Mouse (Mus musculus) liver, embryonic 11.5 days (tissue): Measurements from ENCODE around the gene Pex12. TPM values are rescaled to one million over a fixed set of nuclear protein-coding genes. Genes with fewer than 3 reads are reported as not detected.
A peak's percentile ranks its signal among the peaks of the same experiment; 100 is the strongest.
"Not testable (repeated sequence)": the region's sequence is repeated elsewhere in the genome, so short reads cannot be mapped to it uniquely, and the experiment has no call there.

ENCODE experiments used
- ATAC-seq: fragments of 200-750 bp; cut with Nextera tagmentation; replicated peaks from 2 replicates; pipeline ENCODE4 v1.8.0; 2017; ENCODE audit warnings: moderate number of reproducible peaks, mild to moderate bottlenecking, moderate TSS enrichment, moderate library complexity; ENCODE audit not compliant: low FRiP score
- DNase-seq: peaks from one replicate; pipeline ENCODE4 v3.0.0-alpha.2; 2017; ENCODE audit warnings: low spot score
- H3K27ac ChIP-seq: fragments of 300-500 bp; sonication (generic); 2 replicates; pipeline ENCODE4 v1.5.1; 2014; ENCODE audit warnings: mild to moderate bottlenecking, low read depth, low read length, control low read depth
- H3K27me3 ChIP-seq: fragments of 300-500 bp; sonication (generic); replicated peaks from 2 replicates; pipeline ENCODE4 v1.6.1; 2014; ENCODE audit warnings: low read length, mixed read lengths; ENCODE audit not compliant: control insufficient read depth, insufficient read depth
- H3K36me3 ChIP-seq: fragments of 300-500 bp; sonication (generic); 2 replicates; pipeline ENCODE4 v1.6.1; 2014; ENCODE audit warnings: mild to moderate bottlenecking, low read length, moderate library complexity, mixed read lengths; ENCODE audit not compliant: control insufficient read depth, insufficient read depth
- H3K4me1 ChIP-seq: fragments of 300-500 bp; sonication (generic); replicated peaks from 2 replicates; pipeline ENCODE4 v1.6.1; 2014; ENCODE audit warnings: low read length, mixed read lengths; ENCODE audit not compliant: control insufficient read depth, insufficient read depth
- H3K4me2 ChIP-seq: fragments of 300-500 bp; sonication (generic); 2 replicates; pipeline ENCODE4 v1.6.1; 2014; ENCODE audit warnings: mild to moderate bottlenecking, control low read depth, moderate library complexity
- H3K4me3 ChIP-seq: fragments of 300-500 bp; sonication (generic); 2 replicates; pipeline ENCODE4 v1.5.1; 2014; ENCODE audit warnings: low read depth, low read length, control low read depth
- H3K9ac ChIP-seq: fragments of 300-500 bp; sonication (generic); 2 replicates; pipeline ENCODE4 v1.6.1; 2014; ENCODE audit warnings: low read depth, low read length, control low read depth
- H3K9me3 ChIP-seq: fragments of 300-500 bp; sonication (generic); 2 replicates; pipeline ENCODE4 v1.6.1; 2016; ENCODE audit warnings: low read length, inconsistent platforms, mixed read lengths; ENCODE audit not compliant: control insufficient read depth
- WGBS: fragments of 180-500 bp; shearing (Covaris S2); extraction: QIAGEN DNeasy Blood & Tissue Kit; methylation state at CpG from one replicate; pipeline ENCODE4 v1.1.7; 2014; 5-methylcytosine and 5-hydroxymethylcytosine counted together
- polyA plus RNA-seq: library from polyadenylated mRNA; unstranded; fragments of >200 nt; fragmentation: Nextera tagmentation; extraction: Ambion mirVana; gene quantifications from 2 replicates; pipeline ENCODE4 v1.2.1, GENCODE M21; 2014

Pex12 gene
- 12.4 and 13.7 TPM in 2 replicates for polyA plus RNA-seq

DNA sequence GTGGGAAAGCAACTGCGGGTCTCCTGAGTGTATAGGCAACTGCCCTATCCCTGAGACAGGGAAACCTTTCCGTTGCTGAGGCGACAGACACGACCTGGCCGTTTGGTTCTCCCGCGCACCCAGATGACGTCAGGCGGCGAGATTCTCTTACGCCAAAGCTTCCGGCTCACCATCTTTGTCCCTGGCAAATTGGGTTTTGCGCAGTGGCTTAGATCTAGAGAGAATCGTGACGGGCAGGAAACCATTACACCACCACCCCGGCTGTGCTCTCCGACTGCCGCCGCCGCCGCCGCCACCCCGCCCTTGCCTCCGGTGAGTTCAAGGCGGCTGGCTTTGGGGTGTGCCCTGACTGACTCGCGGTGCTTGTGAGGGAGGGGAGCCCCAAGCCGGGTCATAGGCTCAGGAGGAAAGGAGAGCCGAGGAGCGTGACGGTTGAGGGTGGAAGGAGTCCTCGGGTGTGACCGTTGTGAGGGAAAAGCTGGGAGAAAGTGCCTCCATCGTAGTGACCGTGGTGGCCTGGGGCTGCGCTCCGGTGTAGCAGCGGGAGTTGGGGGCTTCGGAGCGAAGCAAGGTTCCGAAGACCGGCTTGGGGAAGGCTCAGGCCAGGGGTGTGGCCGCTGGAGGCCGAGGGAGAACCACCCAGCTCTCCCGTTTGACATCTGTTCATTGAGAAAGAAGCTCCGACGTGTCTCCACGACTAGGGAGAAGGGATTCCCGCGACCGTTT is at the start of gene Pex12:
Pex12 (minus strand) TSS at position 61 of the 726 bp plus-strand sequence.
- under 1% methylated on average over 51 of the region's 51 CpGs for WGBS

GRCm38 (mm10) chr11:83341716-83342245 is 39.4 kb upstream of the Pex12 start:
- 85% methylated on average over 3 of the region's 3 CpGs for WGBS
- H3K27me3 ChIP-seq, result no peaks in the 10 kb centered on the region
- no peak overlapping the region for H3K9ac ChIP-seq
- no peak for DNase-seq
- no peaks in the 10 kb centered on the region for H3K4me1 ChIP-seq
- peaks cover 35% of the 10 kb centered on the region for H3K36me3 ChIP-seq
- no peak for ATAC-seq
- no peaks in the 10 kb centered on the region for H3K9me3 ChIP-seq
- no peak overlapping the region for H3K4me3 ChIP-seq
- H3K27ac ChIP-seq, result no peak overlapping the region
- H3K4me2 ChIP-seq, result no peak overlapping the region

More for the DNA sequence above, at the start of gene Pex12:
- DNase-seq (peak; percentile 94), ATAC-seq (peak; percentile 63)
- Histone ChIP-seq H3K36me3 (no peaks in the 10 kb centered on the region), H3K27me3 (no peaks in the 10 kb centered on the region), H3K4me3 (peak within 1 kb of the TSS; percentile 95), H3K4me2 (peak within 1 kb of the TSS; percentile 87), H3K9ac (peak within 1 kb of the TSS; percentile 96), H3K27ac (peak within 1 kb of the TSS; percentile 95), H3K9me3 (no peaks in the 10 kb centered on the region), H3K4me1 (peaks cover 14% of the 10 kb centered on the region)

- no peak overlapping the region for H3K4me3 ChIP-seq
- no peaks in the 10 kb centered on the region for H3K9me3 ChIP-seq
- H3K36me3 ChIP-seq, result peaks cover 34% of the 10 kb centered on the region
- no peak overlapping the region for H3K4me2 ChIP-seq
- 90% methylated on average over 2 of the region's 2 CpGs for WGBS
- no peak overlapping the region for H3K27ac ChIP-seq
- ATAC-seq (no peak), DNase-seq (no peak)
- no peaks in the 10 kb centered on the region for H3K4me1 ChIP-seq
- H3K9ac ChIP-seq, result no peak overlapping the region
- H3K27me3 ChIP-seq, result no peaks in the 10 kb centered on the region
Measured at GRCm38 (mm10) chr11:83339705-83340104, 37.3 kb upstream of the Pex12 start.

DNA sequence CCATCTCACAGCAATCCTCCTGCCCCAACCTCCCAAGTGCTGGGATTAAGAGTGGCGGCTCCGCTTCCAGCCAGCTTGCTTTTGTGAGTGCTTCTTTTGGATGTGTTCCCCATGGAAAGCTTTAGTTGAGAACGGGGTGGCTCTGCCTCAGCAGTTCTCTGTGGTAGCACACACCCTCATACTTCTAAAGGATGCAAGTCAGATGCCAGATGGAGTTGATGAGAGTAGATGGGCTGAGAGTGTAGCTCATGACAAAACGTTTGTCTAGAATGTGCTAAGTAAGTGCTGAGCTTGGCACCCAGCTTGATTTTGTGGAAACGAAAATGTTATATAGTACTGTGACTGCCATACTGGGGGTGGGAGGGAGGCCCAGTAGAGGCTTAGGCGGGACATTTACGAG is 33.4 kb upstream of the Pex12 start:
- Histone ChIP-seq H3K4me3 (no peak overlapping the region), H3K27me3 (no peaks in the 10 kb centered on the region), H3K9me3 (no peaks in the 10 kb centered on the region), H3K4me1 (no peaks in the 10 kb centered on the region), H3K4me2 (no peak overlapping the region), H3K36me3 (peaks cover 29% of the 10 kb centered on the region), H3K9ac (no peak overlapping the region), H3K27ac (no peak overlapping the region)
- WGBS, result 89% methylated on average over 7 of the region's 7 CpGs
- DNase-seq, result no peak
- no peak for ATAC-seq

GRCm38 (mm10) chr11:83327427-83327826 is 25.0 kb upstream of the Pex12 start:
- DNase-seq (no peak), ATAC-seq (no peak)
- H3K4me3 ChIP-seq, result no peak overlapping the region
- H3K4me2 ChIP-seq, result no peak overlapping the region
- no peak overlapping the region for H3K9ac ChIP-seq
- no peak overlapping the region for H3K27ac ChIP-seq
- no peaks in the 10 kb centered on the region for H3K27me3 ChIP-seq
- H3K36me3 ChIP-seq, result peaks cover 17% of the 10 kb centered on the region
- WGBS, result 74% methylated on average over 3 of the region's 3 CpGs
- H3K9me3 ChIP-seq, result no peaks in the 10 kb centered on the region
- H3K4me1 ChIP-seq, result no peaks in the 10 kb centered on the region

DNA sequence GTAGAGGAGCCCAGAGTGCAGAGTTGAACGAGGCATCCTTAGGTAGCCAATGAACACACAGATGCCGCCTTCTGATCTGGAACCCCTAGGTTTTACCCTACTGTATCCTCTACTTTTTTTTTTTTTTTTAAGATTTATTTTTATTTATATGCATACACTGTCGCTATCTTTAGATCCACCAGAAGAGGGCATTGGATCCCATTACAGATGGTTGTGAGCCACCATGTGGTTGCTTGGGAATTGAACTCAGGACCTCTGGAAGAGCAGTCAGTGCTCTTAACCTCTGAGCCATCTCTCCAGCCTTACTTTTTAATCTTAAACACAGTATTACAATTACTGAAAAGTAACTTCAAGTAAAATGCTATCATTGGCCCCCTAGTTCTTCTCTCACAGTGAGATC is 24.3 kb upstream of the Pex12 start:
- H3K4me2 ChIP-seq, H3K4me3 ChIP-seq, H3K27me3 ChIP-seq, H3K9me3 ChIP-seq, DNase-seq, H3K4me1 ChIP-seq, H3K9ac ChIP-seq, H3K27ac ChIP-seq, ATAC-seq: not testable (repeated sequence)
- peaks cover 23% of the 10 kb centered on the region for H3K36me3 ChIP-seq
- 93% methylated on average over 3 of the region's 3 CpGs for WGBS

GRCm38 (mm10) chr11:83319048-83319447 is 16.7 kb upstream of the Pex12 start:
- Histone ChIP-seq H3K4me3 (no peak overlapping the region), H3K9me3 (no peaks in the 10 kb centered on the region), H3K9ac (no peak overlapping the region), H3K36me3 (peaks cover 19% of the 10 kb centered on the region), H3K4me2 (no peak overlapping the region), H3K4me1 (no peaks in the 10 kb centered on the region), H3K27me3 (no peaks in the 10 kb centered on the region), H3K27ac (no peak overlapping the region)
- DNase-seq (no peak), ATAC-seq (no peak)
- 87% methylated on average over 4 of the region's 4 CpGs for WGBS

GRCm38 (mm10) chr11:83312471-83312870 is 10.1 kb upstream of the Pex12 start:
- H3K27ac ChIP-seq, result no peak overlapping the region
- ATAC-seq (no peak), DNase-seq (no peak)
- H3K4me3 ChIP-seq, result no peak overlapping the region
- H3K9ac ChIP-seq, result no peak overlapping the region
- no peaks in the 10 kb centered on the region for H3K4me1 ChIP-seq
- no peak overlapping the region for H3K4me2 ChIP-seq
- no peaks in the 10 kb centered on the region for H3K27me3 ChIP-seq
- H3K36me3 ChIP-seq, result peaks cover 7% of the 10 kb centered on the region; the same call in 1 of the 2 replicates
- WGBS, result 92% methylated on average over 5 of the region's 5 CpGs
- H3K9me3 ChIP-seq, result no peaks in the 10 kb centered on the region

DNA sequence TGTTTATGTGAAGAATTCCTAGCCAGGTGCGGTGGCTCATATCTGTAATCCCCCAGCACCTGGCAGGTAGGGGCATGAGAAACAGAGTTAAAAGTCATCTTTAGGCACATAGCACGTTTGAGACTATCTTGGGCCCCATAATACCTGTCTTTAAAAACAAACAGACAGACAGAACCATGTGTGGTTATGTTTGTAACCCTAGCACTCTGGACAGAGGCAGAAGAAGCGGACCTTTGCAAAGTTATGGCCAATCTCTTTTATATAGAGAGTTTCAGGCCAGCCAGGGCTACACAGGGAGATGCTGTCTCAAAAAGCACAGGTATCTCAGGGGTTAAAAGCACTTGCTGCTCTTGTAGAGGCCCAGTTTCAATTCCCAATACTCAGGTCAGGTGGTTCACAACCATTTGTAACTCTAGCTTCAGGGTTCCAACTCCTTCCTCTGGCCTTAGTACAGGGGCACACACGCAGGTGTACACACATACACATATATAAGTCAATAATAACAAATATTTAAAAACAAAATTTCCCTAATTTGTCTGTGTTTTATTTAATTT is 4.4 kb upstream of the Pex12 start:
- WGBS, result 81% methylated on average over 4 of the region's 4 CpGs
- no peaks in the 10 kb centered on the region for H3K9me3 ChIP-seq

More for the DNA sequence above, 4.4 kb upstream of the Pex12 start:
- peaks cover 8% of the 10 kb centered on the region for H3K4me1 ChIP-seq
- no peak overlapping the region for H3K27ac ChIP-seq
- no peak overlapping the region for H3K4me3 ChIP-seq
- no peak for ATAC-seq
- H3K9ac ChIP-seq, result no peak overlapping the region
- H3K27me3 ChIP-seq, result no peaks in the 10 kb centered on the region
- no peak overlapping the region for H3K4me2 ChIP-seq
- DNase-seq, result no peak
- H3K36me3 ChIP-seq, result no peaks in the 10 kb centered on the region
